Mouse (Mus musculus) stomach, embryonic 16.5 days (tissue): ENCODE results near the gene Kif18b. TPM values are rescaled to one million over a fixed set of nuclear protein-coding genes. Genes with fewer than 3 reads are reported as not detected.
A peak's percentile ranks its signal among the peaks of the same experiment; 100 is the strongest.

ENCODE experiments used
- ATAC-seq: fragments of 200-750 bp; cut with Nextera tagmentation; 2 replicates; pipeline ENCODE4 v1.8.0; 2017; ENCODE audit warnings: moderate number of reproducible peaks, moderate TSS enrichment; ENCODE audit not compliant: insufficient read depth, low FRiP score
- H3K27ac ChIP-seq: fragments of 300-500 bp; sonication (generic); 2 replicates; pipeline ENCODE4 v1.5.1; 2014; ENCODE audit warnings: low read length
- H3K27me3 ChIP-seq: fragments of 300-500 bp; sonication (generic); 2 replicates; pipeline ENCODE4 v1.6.1; 2014; ENCODE audit warnings: low read length, control low read depth, mixed read lengths; ENCODE audit not compliant: control insufficient read depth, insufficient read depth
- H3K36me3 ChIP-seq: fragments of 300-500 bp; sonication (generic); 2 replicates; pipeline ENCODE4 v1.6.1; 2014; ENCODE audit warnings: low read length; ENCODE audit not compliant: control insufficient read depth, insufficient read depth
- H3K4me1 ChIP-seq: fragments of 300-500 bp; sonication (generic); 2 replicates; pipeline ENCODE4 v1.6.1; 2014; ENCODE audit warnings: low read length, control low read depth, mixed read lengths; ENCODE audit not compliant: control insufficient read depth, insufficient read depth
- H3K4me2 ChIP-seq: fragments of 300-500 bp; sonication (generic); 2 replicates; pipeline ENCODE4 v1.6.1; 2014; ENCODE audit warnings: low read depth, low read length, mixed read lengths
- H3K4me3 ChIP-seq: fragments of 300-500 bp; sonication (generic); replicated peaks from 2 replicates; pipeline ENCODE4 v1.5.1; 2014; ENCODE audit warnings: mild to moderate bottlenecking, low read length
- H3K9ac ChIP-seq: fragments of 300-500 bp; sonication (generic); 2 replicates; pipeline ENCODE4 v1.6.1; 2014; ENCODE audit warnings: low read length
- H3K9me3 ChIP-seq: fragments of 300-500 bp; sonication (generic); replicated peaks from 2 replicates; pipeline ENCODE4 v1.6.1; 2016; ENCODE audit warnings: low read length, control low read depth; ENCODE audit not compliant: control insufficient read depth
- WGBS: fragments of 180-500 bp; shearing (Covaris S2); extraction: QIAGEN DNeasy Blood & Tissue Kit; methylation state at CpG from one replicate; pipeline ENCODE4 v1.1.7; 2014; 5-methylcytosine and 5-hydroxymethylcytosine counted together
- polyA plus RNA-seq: library from polyadenylated mRNA; unstranded; fragments of >200 nt; fragmentation: Nextera tagmentation; extraction: Ambion mirVana; gene quantifications from 2 replicates; pipeline ENCODE4 v1.2.1, GENCODE M21; 2015

Gene Kif18b
- polyA plus RNA-seq, 1 experiment from 2014 or later = 8.7 TPM

DNA sequence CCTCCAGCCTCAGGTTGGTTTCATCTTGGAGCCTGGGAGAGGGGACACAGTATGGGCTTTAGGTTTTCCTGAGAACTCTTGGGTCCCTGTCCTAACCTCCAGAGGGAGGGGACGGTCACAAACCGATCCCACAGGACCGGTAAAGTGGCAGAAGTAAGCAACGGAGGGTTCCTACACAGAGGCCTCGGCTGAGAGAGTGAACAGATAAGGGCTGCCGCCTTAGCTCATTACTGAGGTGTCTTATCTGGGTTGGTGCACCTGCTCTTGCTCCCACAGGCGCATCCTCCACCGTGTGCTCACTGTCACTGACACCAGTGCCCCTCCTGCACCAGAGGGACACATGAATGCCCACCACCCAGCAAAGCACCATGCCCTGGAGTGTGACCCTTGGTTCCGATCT, 29.1 kb downstream of the Kif18b start:
- Histone ChIP-seq H3K27me3 (no peaks in the 10 kb centered on the region; the same call in 1 of the 2 replicates), H3K4me1 (peaks cover 7% of the 10 kb centered on the region; the same call in 1 of the 2 replicates), H3K9ac (no peak overlapping the region), H3K9me3 (no peaks in the 10 kb centered on the region), H3K27ac (no peak overlapping the region), H3K4me3 (no peak overlapping the region), H3K4me2 (no peak overlapping the region), H3K36me3 (no peaks in the 10 kb centered on the region)
- no peak; the same call in 1 of the 2 replicates for ATAC-seq
- 58% methylated on average over 9 of the region's 9 CpGs for WGBS

- peaks cover 4% of the 10 kb centered on the region; the same call in 1 of the 2 replicates for H3K4me1 ChIP-seq
- ATAC-seq = no peak
Observed at GRCm38 (mm10) chr11:102894716-102895115, 30.2 kb downstream of the Kif18b start.

GRCm38 (mm10) chr11:102893015-102893651, 31.8 kb downstream of the Kif18b start:
- WGBS = 3% methylated on average over 43 of the region's 43 CpGs
- peaks cover 4% of the 10 kb centered on the region; the same call in 1 of the 2 replicates for H3K4me1 ChIP-seq
- ATAC-seq = peak; percentile 88
- H3K36me3 ChIP-seq = no peaks in the 10 kb centered on the region
- H3K27me3 ChIP-seq = no peaks in the 10 kb centered on the region; the same call in 1 of the 2 replicates
- peak overlapping the region; percentile 91 for H3K4me2 ChIP-seq
- H3K27ac ChIP-seq = no peak overlapping the region
- peak overlapping the region; percentile 47 for H3K4me3 ChIP-seq
- no peaks in the 10 kb centered on the region for H3K9me3 ChIP-seq
- peak overlapping the region; percentile 65 for H3K9ac ChIP-seq

More at GRCm38 (mm10) chr11:102894716-102895115, 30.2 kb downstream of the Kif18b start:
- Histone ChIP-seq H3K4me3 (no peak overlapping the region), H3K36me3 (no peaks in the 10 kb centered on the region), H3K27me3 (no peaks in the 10 kb centered on the region; the same call in 1 of the 2 replicates), H3K4me2 (no peak overlapping the region), H3K9me3 (no peaks in the 10 kb centered on the region), H3K9ac (no peak overlapping the region), H3K27ac (no peak overlapping the region)
- WGBS = 84% methylated on average over 4 of the region's 4 CpGs

DNA sequence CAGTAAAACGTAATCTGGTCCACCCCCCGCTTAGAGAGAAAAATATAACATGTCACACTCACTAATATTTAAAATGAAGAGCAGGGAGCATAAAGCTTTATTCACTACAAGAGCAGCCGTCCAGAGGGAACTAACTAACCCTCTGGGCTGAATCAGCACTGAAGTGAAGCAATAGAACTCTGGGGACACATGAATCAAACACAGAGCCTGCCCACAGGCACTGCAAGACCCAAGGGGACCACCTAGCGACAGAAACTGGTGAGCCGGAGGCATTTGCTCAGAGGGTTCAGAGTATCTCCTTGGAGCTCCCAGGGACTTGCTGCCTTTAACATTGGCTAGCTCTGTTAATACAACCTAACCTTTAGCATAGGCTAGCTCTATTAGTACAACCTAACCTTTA, 34.8 kb downstream of the Kif18b start:
- no peak overlapping the region for H3K27ac ChIP-seq
- H3K4me3 ChIP-seq = no peak overlapping the region
- H3K4me2 ChIP-seq = no peak overlapping the region
- WGBS = 68% methylated on average over 5 of the region's 5 CpGs
- no peak overlapping the region for H3K9ac ChIP-seq
- H3K9me3 ChIP-seq = no peaks in the 10 kb centered on the region
- no peaks in the 10 kb centered on the region for H3K36me3 ChIP-seq
- peaks cover 4% of the 10 kb centered on the region; the same call in 1 of the 2 replicates for H3K4me1 ChIP-seq
- no peak for ATAC-seq
- H3K27me3 ChIP-seq = no peaks in the 10 kb centered on the region

GRCm38 (mm10) chr11:102888135-102888534, 36.8 kb downstream of the Kif18b start:
- ATAC-seq = no peak
- no peak overlapping the region for H3K4me2 ChIP-seq
- WGBS = 61% methylated on average over 3 of the region's 3 CpGs
- peaks cover 4% of the 10 kb centered on the region; the same call in 1 of the 2 replicates for H3K4me1 ChIP-seq
- no peaks in the 10 kb centered on the region for H3K9me3 ChIP-seq
- no peaks in the 10 kb centered on the region for H3K27me3 ChIP-seq
- no peak overlapping the region for H3K9ac ChIP-seq
- H3K36me3 ChIP-seq = no peaks in the 10 kb centered on the region
- no peak overlapping the region for H3K27ac ChIP-seq
- no peak overlapping the region for H3K4me3 ChIP-seq

GRCm38 (mm10) chr11:102887433-102887832, 37.5 kb downstream of the Kif18b start:
- H3K9me3 ChIP-seq = no peaks in the 10 kb centered on the region
- no peak overlapping the region for H3K27ac ChIP-seq
- H3K4me3 ChIP-seq = no peak overlapping the region
- 82% methylated on average over 5 of the region's 5 CpGs for WGBS
- H3K27me3 ChIP-seq = no peaks in the 10 kb centered on the region
- H3K4me1 ChIP-seq = no peaks in the 10 kb centered on the region
- no peak overlapping the region for H3K9ac ChIP-seq
- ATAC-seq = no peak
- no peak overlapping the region for H3K4me2 ChIP-seq
- no peaks in the 10 kb centered on the region for H3K36me3 ChIP-seq

GRCm38 (mm10) chr11:102884616-102885219, 40.2 kb downstream of the Kif18b start, which contains the start of gene Fam187a:
Gene Fam187a, plus strand, starts transcription at chr11:102885169.
- H3K9ac ChIP-seq = 0 out of 2 replicates have a peak within 1 kb of the TSS, but pooled peaks have one; percentile 26
- no peaks in the 10 kb centered on the region for H3K9me3 ChIP-seq
- H3K4me1 ChIP-seq = peaks cover 10% of the 10 kb centered on the region
- no peaks in the 10 kb centered on the region for H3K27me3 ChIP-seq
- no peak within 1 kb of the TSS for H3K4me2 ChIP-seq
- H3K27ac ChIP-seq = no peak within 1 kb of the TSS
- H3K4me3 ChIP-seq = no peak within 1 kb of the TSS
- WGBS = 50% methylated on average over 10 of the region's 10 CpGs
- no peaks in the 10 kb centered on the region for H3K36me3 ChIP-seq
- no peak for ATAC-seq

DNA sequence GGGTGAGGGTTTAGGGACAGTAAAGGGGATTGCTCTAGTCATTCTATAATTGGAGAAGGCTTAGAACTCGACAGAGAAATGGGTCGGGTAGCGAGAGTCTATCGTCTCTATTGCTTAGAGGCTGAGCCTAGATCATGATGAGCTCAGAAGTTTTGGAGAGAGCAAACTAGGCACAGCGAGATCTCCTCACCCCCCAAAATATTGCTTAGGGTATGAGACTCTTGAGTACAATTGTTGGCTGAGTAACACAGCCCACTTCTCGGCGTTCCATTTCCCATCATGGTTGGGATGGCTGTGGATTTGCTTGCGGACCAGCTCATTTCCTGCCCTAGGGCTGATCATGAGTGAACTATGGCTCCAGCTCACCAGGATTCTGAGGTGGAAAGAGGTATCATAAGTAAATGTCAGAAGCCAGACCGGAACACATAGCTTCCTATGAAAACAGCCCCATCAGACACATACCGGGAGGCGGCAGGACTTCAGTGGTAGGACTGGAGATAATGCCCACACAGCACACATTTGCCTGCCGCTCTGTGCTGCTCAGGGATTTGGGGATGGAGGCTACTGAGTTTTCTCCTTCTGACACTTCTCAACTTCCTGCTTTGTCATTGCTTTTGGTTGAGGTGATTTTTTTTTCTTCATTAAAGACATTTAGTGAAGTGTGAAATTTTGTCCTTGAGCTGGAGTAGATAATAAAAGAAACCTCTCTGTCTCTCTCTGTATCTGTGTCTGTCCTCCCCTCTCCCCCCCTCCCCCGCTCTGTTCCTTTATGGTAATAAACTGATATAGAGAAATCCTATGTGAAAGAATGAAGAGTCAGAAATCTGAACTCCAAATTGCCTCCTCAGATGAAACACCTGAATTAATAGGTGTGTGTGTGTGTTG, 43.4 kb downstream of the Kif18b start:
- ATAC-seq = no peak
- H3K4me3 ChIP-seq = peak overlapping the region; percentile 91
- 17% methylated on average over 13 of the region's 13 CpGs for WGBS
- H3K9ac ChIP-seq = peak overlapping the region; percentile 85
- peak overlapping the region; percentile 49 for H3K4me2 ChIP-seq
- H3K36me3 ChIP-seq = peaks cover under 1% of the 10 kb centered on the region; the same call in 1 of the 2 replicates
- no peaks in the 10 kb centered on the region for H3K9me3 ChIP-seq
- no peaks in the 10 kb centered on the region for H3K27me3 ChIP-seq
- no peak overlapping the region for H3K27ac ChIP-seq
- H3K4me1 ChIP-seq = peaks cover 14% of the 10 kb centered on the region
